ENCODE assay signal across 8 mouse cellular contexts in the genomic region with DNA sequence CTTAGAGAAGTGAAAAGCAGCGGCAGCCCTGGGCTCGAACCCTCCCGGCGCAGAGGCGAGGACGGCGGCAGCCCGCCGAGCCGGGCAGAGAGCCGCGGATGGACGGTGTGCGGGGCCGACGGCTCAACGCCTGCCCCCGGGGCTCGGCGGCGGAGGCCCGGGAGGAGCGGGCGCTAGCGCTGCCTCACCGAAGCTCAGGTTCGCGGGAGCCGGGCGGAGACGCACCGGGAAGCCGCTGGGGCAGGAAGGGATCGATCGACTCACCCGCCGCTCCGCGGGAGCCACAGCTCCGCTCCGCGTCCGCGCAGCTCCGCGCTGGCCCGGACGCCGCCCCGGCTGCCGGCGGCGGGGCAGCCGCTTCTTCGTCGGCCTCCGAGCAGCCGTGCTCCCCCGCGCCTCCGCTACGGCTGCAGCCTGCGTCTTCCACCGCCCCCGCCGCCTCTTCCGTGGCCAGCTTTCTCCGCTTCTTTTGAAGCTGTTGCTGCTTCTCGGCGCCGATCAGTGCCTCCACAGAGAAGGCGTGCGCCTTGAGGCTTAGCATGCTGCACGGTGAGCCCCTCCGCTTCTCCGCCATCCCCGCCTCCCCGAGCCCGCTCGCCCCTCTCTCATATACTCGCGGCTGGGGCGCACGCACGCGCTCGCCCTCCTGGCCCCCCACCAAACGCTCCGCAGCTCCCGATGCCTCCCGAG. TPM values are rescaled to one million over a fixed set of nuclear protein-coding genes. Genes with fewer than 3 reads are reported as not detected.
A peak's percentile ranks its signal among the peaks of the same experiment; 100 is the strongest.
DNase-seq lines count a peak whose midpoint lies in the region; ATAC-seq lines count a peak whose summit lies in the region.

No protein-coding gene starts in this region.

- H3K4me2 ChIP-seq in embryonic facial prominence, embryonic 14.5 days (ENCODE audit: low read depth, low read length), result peak overlapping the region; percentile 78
- H3K4me2 ChIP-seq in hindbrain, embryonic 13.5 days, result peak overlapping the region; percentile 59

- WGBS in embryonic facial prominence, embryonic 14.5 days, result 0% methylated on average over 25 of the region's 91 CpGs
- WGBS in hindbrain, embryonic 13.5 days, result under 1% methylated on average over 81 of the region's 91 CpGs

- peak overlapping the region; percentile 79 for H3K9ac ChIP-seq in embryonic facial prominence, embryonic 14.5 days (ENCODE audit: low read depth, low read length)
- H3K9ac ChIP-seq in hindbrain, embryonic 13.5 days, result peak overlapping the region; percentile 61

- ATAC-seq in embryonic facial prominence, embryonic 14.5 days (ENCODE audit: low read depth), result peak; percentile 28; the same call in 1 of the 2 replicates
- ATAC-seq in hindbrain, embryonic 13.5 days (ENCODE audit: low FRiP score), result peak; percentile 61
- ATAC-seq in megakaryocyte progenitor cell, adult 5-6 weeks (replicated peaks; ENCODE audit: poor library complexity), result peak; percentile 20

- H3K4me3 ChIP-seq in embryonic facial prominence, embryonic 14.5 days (ENCODE audit: low read depth, low read length), result peak overlapping the region; percentile 57
- H3K4me3 ChIP-seq in hindbrain, embryonic 13.5 days, result peak overlapping the region; percentile 39

- H3K36me3 ChIP-seq in embryonic facial prominence, embryonic 14.5 days (ENCODE audit: control insufficient read depth, insufficient read depth, low read length), result no peaks in the 10 kb centered on the region
- no peaks in the 10 kb centered on the region for H3K36me3 ChIP-seq in hindbrain, embryonic 13.5 days

- H3K4me1 ChIP-seq in embryonic facial prominence, embryonic 14.5 days (ENCODE audit: control insufficient read depth, insufficient read depth, low read length), result no peaks in the 10 kb centered on the region
- H3K4me1 ChIP-seq in hindbrain, embryonic 13.5 days (replicated peaks), result peaks cover 24% of the 10 kb centered on the region

- H3K9me3 ChIP-seq in embryonic facial prominence, embryonic 14.5 days (ENCODE audit: control insufficient read depth, low read length), result no peaks in the 10 kb centered on the region
- H3K9me3 ChIP-seq in hindbrain, embryonic 13.5 days, result no peaks in the 10 kb centered on the region

- peak; percentile 20 to 41 for DNase-seq in layer of hippocampus, postnatal 10 days (ENCODE audit: low spot score in 2 of 2)
- DNase-seq in layer of hippocampus, adult 8-10 months (ENCODE audit: low spot score in 2 of 2), result no peak
- peak; percentile 74 for DNase-seq in ZHBTc4 (ENCODE audit: low read depth, low spot score)
- no peak for DNase-seq in embryonic facial prominence, embryonic 14.5 days (ENCODE audit: low spot score)
- peak; percentile 21 for DNase-seq in testis, postnatal 14 days (ENCODE audit: low spot score)
- no peak for DNase-seq in layer of hippocampus, adult 18-20 months (ENCODE audit: low spot score in 2 of 2)

- H3K27me3 ChIP-seq in embryonic facial prominence, embryonic 14.5 days (replicated peaks; ENCODE audit: control insufficient read depth, insufficient read depth, low read length), result peaks cover 81% of the 10 kb centered on the region
- H3K27me3 ChIP-seq in hindbrain, embryonic 13.5 days, result peaks cover 80% of the 10 kb centered on the region

- H3K27ac ChIP-seq in embryonic facial prominence, embryonic 14.5 days (replicated peaks; ENCODE audit: low read depth, low read length), result peak overlapping the region; percentile 86
- H3K27ac ChIP-seq in hindbrain, embryonic 13.5 days, result peak overlapping the region; percentile 44; the same call in 1 of the 2 replicates

RNA-seq across cellular contexts. Expression of a gene that starts 0.6 kb away (rescaled TPM):
- 1 to 10 TPM; 3.8 to 4.7 TPM for total RNA-seq in layer of hippocampus, postnatal 10 days (2021)
- 1 to 10 TPM; 1.3 to 1.8 (median 1.4) TPM for total RNA-seq in layer of hippocampus, adult 8-10 months (2022)
- polyA plus RNA-seq in embryonic facial prominence, embryonic 14.5 days (2014; fragmentation: Nextera tagmentation; extraction: Ambion mirVana), result 5.7 and 8.2 TPM in 2 replicates
- 1.8 and 2.1 TPM in 2 replicates for polyA plus RNA-seq in hindbrain, embryonic 13.5 days (2015; fragmentation: Nextera tagmentation; extraction: Ambion mirVana)
- total RNA-seq in megakaryocyte progenitor cell, adult 5-6 weeks (2015), result not detected in 2 replicates
- not detected in 2 replicates for total RNA-seq in megakaryocyte progenitor cell, adult 5-6 weeks (2017)
- total RNA-seq in layer of hippocampus, adult 18-20 months (2021), result 1 to 10 TPM in 1 of 2 experiments, under 1 TPM in 1; 0.81 to 2.0 TPM

Comparison
In these comparisons a context has a peak if more than half of its experiments do, and no peak if none do; other contexts are left out.
1. DNase-seq: peak in layer of hippocampus, postnatal 10 days (2 of 2), ZHBTc4 (single experiment) and testis, postnatal 14 days (single experiment); none in layer of hippocampus, adult 8-10 months (0 of 2), embryonic facial prominence, embryonic 14.5 days (single experiment) and layer of hippocampus, adult 18-20 months (0 of 2).
2. Peak in every context shown above with its lines, with median percentiles within 50 percentile points of each other: ATAC-seq.